Mouse (Mus musculus) liver, embryonic 15.5 days (tissue): ENCODE measurements around the gene Tenm4. TPM values are rescaled to one million over a fixed set of nuclear protein-coding genes. Genes with fewer than 3 reads are reported as not detected.

Source experiments
- ATAC-seq: fragments of 200-750 bp; cut with Nextera tagmentation; 2 replicates; pipeline ENCODE4 v1.8.0; 2017; ENCODE audit warnings: moderate number of reproducible peaks, mild to moderate bottlenecking, moderate library complexity; ENCODE audit not compliant: insufficient read depth
- H3K27ac ChIP-seq: fragments of 300-500 bp; sonication (generic); replicated peaks from 2 replicates; pipeline ENCODE4 v1.5.1; 2015; ENCODE audit warnings: mild to moderate bottlenecking, inconsistent platforms
- H3K27me3 ChIP-seq: fragments of 300-500 bp; sonication (generic); 2 replicates; pipeline ENCODE4 v1.6.1; 2015; ENCODE audit warnings: mild to moderate bottlenecking, inconsistent platforms
- H3K36me3 ChIP-seq: fragments of 300-500 bp; sonication (generic); replicated peaks from 2 replicates; pipeline ENCODE4 v1.6.1; 2015; ENCODE audit warnings: moderate library complexity, mild to moderate bottlenecking, inconsistent platforms
- H3K4me1 ChIP-seq: fragments of 300-500 bp; sonication (generic); replicated peaks from 2 replicates; pipeline ENCODE4 v1.6.1; 2015; ENCODE audit warnings: inconsistent platforms
- H3K4me2 ChIP-seq: fragments of 300-500 bp; sonication (generic); 2 replicates; pipeline ENCODE4 v1.6.1; 2015; ENCODE audit warnings: moderate library complexity, mild to moderate bottlenecking, inconsistent platforms
- H3K4me3 ChIP-seq: fragments of 300-500 bp; sonication (generic); replicated peaks from 2 replicates; pipeline ENCODE4 v1.5.1; 2015; ENCODE audit warnings: mild to moderate bottlenecking, inconsistent platforms
- H3K9ac ChIP-seq: fragments of 300-500 bp; sonication (generic); 2 replicates; pipeline ENCODE4 v1.6.1; 2015; ENCODE audit warnings: moderate library complexity, mild to moderate bottlenecking, inconsistent platforms
- H3K9me3 ChIP-seq: fragments of 300-500 bp; sonication (generic); replicated peaks from 2 replicates; pipeline ENCODE4 v1.6.1; 2016; ENCODE audit warnings: inconsistent platforms
- WGBS: fragments of 180-500 bp; shearing (Covaris S2); methylation state at CpG from one replicate; pipeline ENCODE4 v1.1.7; 2015; ENCODE audit warnings: mixed read lengths; ENCODE audit not compliant: insufficient replicate concordance; 5-methylcytosine and 5-hydroxymethylcytosine counted together
- polyA plus RNA-seq: library from polyadenylated mRNA; unstranded; fragments of >200 nt; fragmentation: Nextera tagmentation; extraction: Ambion mirVana; gene quantifications from 2 replicates; pipeline ENCODE4 v1.2.1, GENCODE M21; 2015

The Tenm4 gene
- polyA plus RNA-seq, 1 experiment from 2014 or later: 0.69 TPM

GRCm38 (mm10) chr7:96753335-96754095 is 582.5 kb downstream of the Tenm4 start:
- H3K4me1 ChIP-seq: no peaks in the 10 kb centered on the region
- H3K9me3 ChIP-seq: no peaks in the 10 kb centered on the region
- no peak overlapping the region for H3K9ac ChIP-seq
- H3K27ac ChIP-seq: no peak overlapping the region
- no peak for ATAC-seq
- H3K4me3 ChIP-seq: no peak overlapping the region
- no peaks in the 10 kb centered on the region for H3K36me3 ChIP-seq
- H3K4me2 ChIP-seq: no peak overlapping the region
- 48% methylated on average over 4 of the region's 4 CpGs for WGBS
- no peaks in the 10 kb centered on the region for H3K27me3 ChIP-seq

GRCm38 (mm10) chr7:96754175-96754574 is 583.1 kb downstream of the Tenm4 start:
- Histone ChIP-seq H3K36me3 (no peaks in the 10 kb centered on the region), H3K4me1 (no peaks in the 10 kb centered on the region), H3K4me2 (no peak overlapping the region), H3K27ac (no peak overlapping the region), H3K4me3 (no peak overlapping the region), H3K9me3 (no peaks in the 10 kb centered on the region), H3K9ac (no peak overlapping the region), H3K27me3 (no peaks in the 10 kb centered on the region)
- 70% methylated on average over 12 of the region's 12 CpGs for WGBS
- ATAC-seq: no peak

- no peaks in the 10 kb centered on the region for H3K36me3 ChIP-seq
- H3K4me3 ChIP-seq: no peak overlapping the region
- H3K9me3 ChIP-seq: no peaks in the 10 kb centered on the region
- ATAC-seq: no peak
- no peaks in the 10 kb centered on the region for H3K4me1 ChIP-seq
- H3K27ac ChIP-seq: no peak overlapping the region
- WGBS: 52% methylated on average over 12 of the region's 12 CpGs
- no peak overlapping the region for H3K4me2 ChIP-seq
- no peak overlapping the region for H3K9ac ChIP-seq
- H3K27me3 ChIP-seq: no peaks in the 10 kb centered on the region
Observed at GRCm38 (mm10) chr7:96755459-96756094, 584.5 kb downstream of the Tenm4 start.

GRCm38 (mm10) chr7:96756104-96756742 is 585.2 kb downstream of the Tenm4 start:
- 70% methylated on average over 10 of the region's 10 CpGs for WGBS
- ATAC-seq: no peak
- Histone ChIP-seq H3K4me1 (no peaks in the 10 kb centered on the region), H3K9ac (no peak overlapping the region), H3K36me3 (no peaks in the 10 kb centered on the region), H3K4me3 (no peak overlapping the region), H3K27me3 (no peaks in the 10 kb centered on the region), H3K27ac (no peak overlapping the region), H3K4me2 (no peak overlapping the region), H3K9me3 (no peaks in the 10 kb centered on the region)

DNA sequence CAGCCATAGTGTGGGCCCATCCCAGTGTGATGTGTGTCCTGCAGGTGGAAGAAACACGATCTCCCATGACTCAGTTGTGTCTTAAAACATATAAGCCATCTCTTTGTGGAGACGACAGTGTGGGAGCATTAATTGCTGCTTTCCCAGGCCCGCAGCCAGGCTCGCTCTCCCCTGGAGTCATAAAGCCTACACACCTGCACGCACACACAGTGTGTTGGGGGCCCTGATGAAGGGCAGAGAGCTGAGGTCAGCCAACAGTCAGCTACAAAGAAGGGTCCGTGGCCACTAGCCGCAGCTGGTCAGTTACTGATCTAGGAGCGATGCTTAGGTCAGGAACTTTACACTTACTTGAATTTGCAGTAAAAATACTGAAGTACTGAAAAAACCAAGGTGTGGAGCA is 586.0 kb downstream of the Tenm4 start:
- WGBS: 66% methylated on average over 8 of the region's 8 CpGs
- ATAC-seq: no peak
- Histone ChIP-seq H3K4me1 (no peaks in the 10 kb centered on the region), H3K4me2 (no peak overlapping the region), H3K4me3 (no peak overlapping the region), H3K27me3 (no peaks in the 10 kb centered on the region), H3K9ac (no peak overlapping the region), H3K27ac (no peak overlapping the region), H3K9me3 (no peaks in the 10 kb centered on the region), H3K36me3 (no peaks in the 10 kb centered on the region)

DNA sequence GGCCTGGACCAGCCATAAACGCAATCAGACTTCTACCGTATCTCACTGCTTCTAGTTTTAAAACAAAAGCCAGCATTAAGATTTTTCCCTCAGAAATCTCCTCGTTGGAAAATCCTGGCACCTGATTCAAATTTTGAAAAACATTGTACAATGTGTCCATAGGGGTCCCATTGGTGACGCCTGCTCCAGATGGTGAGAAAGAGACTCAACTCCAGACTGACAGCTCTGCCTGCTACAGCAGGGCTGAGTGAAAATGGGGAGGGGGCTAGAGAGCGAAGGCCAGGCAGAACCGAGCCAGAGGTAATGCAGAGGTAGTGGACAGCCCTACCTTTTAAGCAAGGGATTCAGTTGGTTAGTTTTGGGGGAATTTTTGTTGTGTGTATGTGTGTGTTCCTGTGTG is 589.2 kb downstream of the Tenm4 start:
- no peaks in the 10 kb centered on the region for H3K36me3 ChIP-seq
- H3K9ac ChIP-seq: no peak overlapping the region
- no peaks in the 10 kb centered on the region for H3K4me1 ChIP-seq
- WGBS: 66% methylated on average over 6 of the region's 6 CpGs
- H3K9me3 ChIP-seq: no peaks in the 10 kb centered on the region
- H3K4me3 ChIP-seq: no peak overlapping the region
- H3K4me2 ChIP-seq: no peak overlapping the region
- H3K27me3 ChIP-seq: no peaks in the 10 kb centered on the region
- H3K27ac ChIP-seq: no peak overlapping the region
- ATAC-seq: no peak

- WGBS: 65% methylated on average over 5 of the region's 5 CpGs
- no peak for ATAC-seq
Observed at GRCm38 (mm10) chr7:96761151-96761550, 590.1 kb downstream of the Tenm4 start.

GRCm38 (mm10) chr7:96765321-96765960 is 594.4 kb downstream of the Tenm4 start:
- Histone ChIP-seq H3K4me3 (no peak overlapping the region), H3K4me2 (no peak overlapping the region), H3K9me3 (no peaks in the 10 kb centered on the region), H3K27ac (no peak overlapping the region), H3K27me3 (no peaks in the 10 kb centered on the region), H3K9ac (no peak overlapping the region), H3K36me3 (no peaks in the 10 kb centered on the region), H3K4me1 (no peaks in the 10 kb centered on the region)
- WGBS: 71% methylated on average over 15 of the region's 15 CpGs
- no peak for ATAC-seq

More at GRCm38 (mm10) chr7:96761151-96761550, 590.1 kb downstream of the Tenm4 start:
- Histone ChIP-seq H3K4me2 (no peak overlapping the region), H3K9ac (no peak overlapping the region), H3K36me3 (no peaks in the 10 kb centered on the region), H3K27ac (no peak overlapping the region), H3K27me3 (no peaks in the 10 kb centered on the region), H3K9me3 (no peaks in the 10 kb centered on the region), H3K4me1 (no peaks in the 10 kb centered on the region), H3K4me3 (no peak overlapping the region)

DNA sequence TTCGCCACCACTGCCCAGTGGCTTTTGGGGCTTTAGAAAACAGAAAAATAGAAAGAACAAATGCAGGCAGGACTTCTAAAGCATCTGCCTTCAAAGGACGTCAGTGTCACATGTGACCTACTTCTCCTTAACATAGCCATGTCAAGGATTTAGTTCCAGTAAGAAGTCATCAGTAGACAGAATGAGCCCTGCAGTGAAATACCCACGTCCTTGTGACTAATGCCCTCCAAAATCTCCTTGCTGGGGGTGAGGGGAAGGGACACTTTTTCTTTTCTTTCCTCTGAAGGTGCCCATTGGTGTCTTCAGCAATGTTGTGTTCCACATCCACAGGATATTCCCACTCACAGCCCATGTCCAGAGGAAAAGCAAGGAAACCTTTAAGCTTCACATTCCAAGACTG is 596.0 kb downstream of the Tenm4 start:
- H3K4me3 ChIP-seq: no peak overlapping the region
- no peak for ATAC-seq
- no peak overlapping the region for H3K27ac ChIP-seq
- H3K4me1 ChIP-seq: no peaks in the 10 kb centered on the region
- H3K9me3 ChIP-seq: no peaks in the 10 kb centered on the region
- no peak overlapping the region for H3K4me2 ChIP-seq
- no peaks in the 10 kb centered on the region for H3K27me3 ChIP-seq
- 52% methylated on average over 3 of the region's 3 CpGs for WGBS
- no peak overlapping the region for H3K9ac ChIP-seq
- no peaks in the 10 kb centered on the region for H3K36me3 ChIP-seq

DNA sequence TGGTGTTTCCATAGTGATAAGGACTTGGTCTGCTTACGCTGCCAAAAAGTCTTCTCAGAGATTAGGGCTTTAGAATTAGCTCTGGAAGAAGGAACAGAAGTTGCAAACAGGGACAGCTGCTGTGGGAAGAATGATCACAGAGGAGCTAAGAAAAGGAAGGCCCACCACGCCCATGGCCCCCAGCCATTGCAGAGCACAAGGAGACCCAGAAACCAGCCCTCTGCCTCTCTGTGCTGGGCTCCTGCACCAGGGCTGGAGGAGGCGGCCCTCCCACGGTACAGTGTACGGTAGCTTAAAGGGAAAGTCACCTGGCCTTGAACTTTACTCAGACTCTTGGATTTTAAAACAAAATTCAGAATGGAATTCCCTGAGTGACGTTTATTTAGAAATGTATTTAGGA is 597.7 kb downstream of the Tenm4 start:
- Histone ChIP-seq H3K4me2 (no peak overlapping the region), H3K9me3 (no peaks in the 10 kb centered on the region), H3K9ac (no peak overlapping the region), H3K27me3 (no peaks in the 10 kb centered on the region), H3K27ac (no peak overlapping the region), H3K4me1 (peaks cover 5% of the 10 kb centered on the region), H3K4me3 (no peak overlapping the region), H3K36me3 (no peaks in the 10 kb centered on the region)
- WGBS: 71% methylated on average over 6 of the region's 6 CpGs
- ATAC-seq: no peak

DNA sequence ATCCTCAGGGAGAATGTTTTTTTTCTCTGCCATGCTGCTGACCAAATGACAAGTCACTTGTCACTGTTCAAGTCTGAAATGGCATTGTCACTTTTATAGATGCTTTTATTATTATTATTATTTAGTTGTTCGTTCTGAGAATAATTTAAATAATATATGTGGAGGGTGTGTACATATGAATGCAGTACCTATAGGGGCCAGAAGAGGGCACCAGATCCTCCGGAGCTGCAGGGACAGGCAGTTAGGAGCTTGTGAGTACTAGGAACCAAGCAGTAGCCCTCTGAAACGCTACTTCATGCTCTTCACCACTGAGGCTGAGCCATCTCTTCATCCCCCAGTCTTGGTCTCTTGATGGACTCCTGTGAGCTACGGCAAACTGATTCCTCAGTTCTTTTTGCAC is 598.7 kb downstream of the Tenm4 start:
- 50% methylated on average over 4 of the region's 4 CpGs for WGBS
- no peaks in the 10 kb centered on the region for H3K36me3 ChIP-seq
- no peaks in the 10 kb centered on the region for H3K27me3 ChIP-seq
- H3K27ac ChIP-seq: no peak overlapping the region
- ATAC-seq: no peak
- no peaks in the 10 kb centered on the region for H3K9me3 ChIP-seq
- H3K4me3 ChIP-seq: no peak overlapping the region
- H3K9ac ChIP-seq: no peak overlapping the region
- peaks cover 9% of the 10 kb centered on the region for H3K4me1 ChIP-seq
- no peak overlapping the region for H3K4me2 ChIP-seq
